Mouse (Mus musculus): Measurements from ENCODE around the gene Dnlz. TPM values are rescaled to one million over a fixed set of nuclear protein-coding genes. Genes with fewer than 3 reads are reported as not detected.

Gene Dnlz
- polyA plus RNA-seq, 1 experiment from 2014 or later = 8.0 TPM

- WGBS (ENCODE audit: missing documents) = 92% methylated on average over 13 of the region's 13 CpGs
- Histone ChIP-seq H3K79me2 (ENCODE audit: inconsistent target) (no peaks in the 10 kb centered on the region), H3K27ac (no peak overlapping the region), H3K4me3 (ENCODE audit: inconsistent target) (no peak overlapping the region), H3K36me3 (ENCODE audit: inconsistent target) (no peaks in the 10 kb centered on the region)
Measured at GRCm38 (mm10) chr2:26319519-26320244, 32.2 kb downstream of the Dnlz start.

- Histone ChIP-seq H3K4me3 (ENCODE audit: inconsistent target) (no peak overlapping the region), H3K36me3 (ENCODE audit: inconsistent target) (no peaks in the 10 kb centered on the region), H3K27ac (no peak overlapping the region), H3K79me2 (ENCODE audit: inconsistent target) (no peaks in the 10 kb centered on the region)
- 97% methylated on average over 9 of the region's 9 CpGs for WGBS (ENCODE audit: missing documents)
Measured at GRCm38 (mm10) chr2:26319109-26319508, 32.8 kb downstream of the Dnlz start.

GRCm38 (mm10) chr2:26317991-26318672 lies 33.8 kb downstream of the Dnlz start:
- Histone ChIP-seq H3K4me3 (ENCODE audit: inconsistent target) (no peak overlapping the region), H3K27ac (no peak overlapping the region), H3K36me3 (ENCODE audit: inconsistent target) (no peaks in the 10 kb centered on the region), H3K79me2 (ENCODE audit: inconsistent target) (no peaks in the 10 kb centered on the region)
- WGBS (ENCODE audit: missing documents) = 94% methylated on average over 3 of the region's 3 CpGs

- Histone ChIP-seq H3K36me3 (ENCODE audit: inconsistent target) (no peaks in the 10 kb centered on the region), H3K4me3 (ENCODE audit: inconsistent target) (no peak overlapping the region), H3K27ac (no peak overlapping the region), H3K79me2 (ENCODE audit: inconsistent target) (no peaks in the 10 kb centered on the region)
- whole genome bisulfite sequencing (ENCODE audit: missing documents) = 74% methylated on average over 3 of the region's 3 CpGs
Measured at GRCm38 (mm10) chr2:26317371-26317770, 34.5 kb downstream of the Dnlz start.

GRCm38 (mm10) chr2:26316576-26317246 lies 35.2 kb downstream of the Dnlz start:
- Histone ChIP-seq H3K79me2 (ENCODE audit: inconsistent target) (no peaks in the 10 kb centered on the region), H3K27ac (no peak overlapping the region), H3K4me3 (ENCODE audit: inconsistent target) (no peak overlapping the region), H3K36me3 (ENCODE audit: inconsistent target) (no peaks in the 10 kb centered on the region)
- WGBS (ENCODE audit: missing documents) = 73% methylated on average over 9 of the region's 9 CpGs

- H3K36me3 ChIP-seq (ENCODE audit: inconsistent target) = no peaks in the 10 kb centered on the region
- 8% methylated on average over 11 of the region's 11 CpGs for WGBS (ENCODE audit: missing documents)
- peak overlapping the region; percentile 41 for H3K4me3 ChIP-seq (ENCODE audit: inconsistent target)
- H3K79me2 ChIP-seq (ENCODE audit: inconsistent target) = no peaks in the 10 kb centered on the region
- H3K27ac ChIP-seq = no peak overlapping the region
Measured at GRCm38 (mm10) chr2:26315925-26316311, 36.0 kb downstream of the Dnlz start.

- under 1% methylated on average over 63 of the region's 66 CpGs for WGBS (ENCODE audit: missing documents)
- Histone ChIP-seq H3K27ac (no peak within 1 kb of the TSS), H3K36me3 (ENCODE audit: inconsistent target) (no peaks in the 10 kb centered on the region)
Measured at GRCm38 (mm10) chr2:26315072-26315924, 36.6 kb downstream of the Dnlz start, which contains the start of gene Gpsm1. Gpsm1 (plus strand) TSS chr2:26315515.

GRCm38 (mm10) chr2:26314281-26315071 lies 37.4 kb downstream of the Dnlz start:
- Histone ChIP-seq H3K4me3 (ENCODE audit: inconsistent target) (no peak overlapping the region), H3K27ac (no peak overlapping the region), H3K36me3 (ENCODE audit: inconsistent target) (no peaks in the 10 kb centered on the region), H3K79me2 (ENCODE audit: inconsistent target) (no peaks in the 10 kb centered on the region)
- WGBS (ENCODE audit: missing documents) = 78% methylated on average over 13 of the region's 13 CpGs

More at GRCm38 (mm10) chr2:26315072-26315924, 36.6 kb downstream of the Dnlz start, which contains the start of gene Gpsm1:
- H3K4me3 ChIP-seq (ENCODE audit: inconsistent target) = peak within 1 kb of the TSS; percentile 41
- H3K79me2 ChIP-seq (ENCODE audit: inconsistent target) = no peaks in the 10 kb centered on the region

- Histone ChIP-seq H3K79me2 (ENCODE audit: inconsistent target) (no peaks in the 10 kb centered on the region), H3K4me3 (ENCODE audit: inconsistent target) (no peak overlapping the region), H3K36me3 (ENCODE audit: inconsistent target) (no peaks in the 10 kb centered on the region), H3K27ac (no peak overlapping the region)
- 100% methylated on average over 1 of the region's 1 CpGs for WGBS (ENCODE audit: missing documents)
Measured at GRCm38 (mm10) chr2:26313394-26313793, 38.5 kb downstream of the Dnlz start.

GRCm38 (mm10) chr2:26312812-26313211 lies 39.1 kb downstream of the Dnlz start:
- no peak overlapping the region for H3K27ac ChIP-seq
- 41% methylated on average over 2 of the region's 2 CpGs for WGBS (ENCODE audit: missing documents)
- no peaks in the 10 kb centered on the region for H3K79me2 ChIP-seq (ENCODE audit: inconsistent target)
- no peak overlapping the region for H3K4me3 ChIP-seq (ENCODE audit: inconsistent target)
- no peaks in the 10 kb centered on the region for H3K36me3 ChIP-seq (ENCODE audit: inconsistent target)

GRCm38 (mm10) chr2:26311936-26312335 lies 40.0 kb downstream of the Dnlz start:
- Histone ChIP-seq H3K4me3 (ENCODE audit: inconsistent target) (no peak overlapping the region), H3K79me2 (ENCODE audit: inconsistent target) (no peaks in the 10 kb centered on the region), H3K36me3 (ENCODE audit: inconsistent target) (no peaks in the 10 kb centered on the region), H3K27ac (no peak overlapping the region)
- WGBS (ENCODE audit: missing documents) = 61% methylated on average over 5 of the region's 5 CpGs

GRCm38 (mm10) chr2:26309739-26310138 lies 42.2 kb downstream of the Dnlz start:
- no peaks in the 10 kb centered on the region for H3K79me2 ChIP-seq (ENCODE audit: inconsistent target)
- whole genome bisulfite sequencing (ENCODE audit: missing documents) = 82% methylated on average over 10 of the region's 10 CpGs

GRCm38 (mm10) chr2:26306702-26307101 lies 45.2 kb downstream of the Dnlz start:
- WGBS (ENCODE audit: missing documents) = 97% methylated on average over 3 of the region's 3 CpGs
- no peak overlapping the region for H3K27ac ChIP-seq

More at GRCm38 (mm10) chr2:26309739-26310138, 42.2 kb downstream of the Dnlz start:
- Histone ChIP-seq H3K4me3 (ENCODE audit: inconsistent target) (no peak overlapping the region), H3K36me3 (ENCODE audit: inconsistent target) (no peaks in the 10 kb centered on the region), H3K27ac (no peak overlapping the region)

More at GRCm38 (mm10) chr2:26306702-26307101, 45.2 kb downstream of the Dnlz start:
- Histone ChIP-seq H3K4me3 (ENCODE audit: inconsistent target) (no peak overlapping the region), H3K79me2 (ENCODE audit: inconsistent target) (no peaks in the 10 kb centered on the region), H3K36me3 (ENCODE audit: inconsistent target) (no peaks in the 10 kb centered on the region)

Measured in macrophage (primary cell).